Mouse (Mus musculus): ENCODE results near the gene Adamts17. TPM values are rescaled to one million over a fixed set of nuclear protein-coding genes. Genes with fewer than 3 reads are reported as not detected.

Adamts17 gene
- 4.8 and 6.0 TPM in 2 replicates for total RNA-seq (2021)
- long read RNA-seq, experiment 1, result 0 reads
- long read RNA-seq, experiment 2, result 0 reads

DNA sequence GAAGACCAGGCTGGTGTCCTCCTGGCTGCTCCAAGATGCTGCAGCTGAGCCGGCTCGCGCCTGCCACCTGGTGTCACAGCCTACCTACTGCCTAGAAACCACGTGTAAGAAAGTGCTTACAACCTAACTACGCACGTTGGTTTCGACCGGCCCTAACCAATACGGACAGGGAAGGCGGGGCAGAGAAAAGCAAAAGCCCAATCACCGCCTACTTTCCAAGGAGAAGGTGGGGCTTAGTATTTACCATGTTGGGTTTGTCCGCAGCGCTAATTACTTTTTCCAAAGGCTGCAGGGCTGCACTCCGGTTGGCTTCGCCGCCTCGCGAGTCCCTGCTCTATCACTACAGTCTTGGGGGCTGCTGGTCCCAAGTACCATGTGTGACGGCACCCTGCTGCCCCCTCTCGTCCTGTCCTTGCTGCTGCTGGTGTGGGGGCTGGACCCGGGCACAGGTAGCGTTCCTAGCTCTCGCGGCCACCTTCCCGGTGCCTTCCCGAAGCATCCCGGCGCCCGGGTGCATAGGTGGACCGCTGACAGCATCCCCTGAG is at the start of gene Adamts17:
Adamts17 (plus strand) TSS at position 273 of the 545 bp plus-strand sequence.
- peak; percentile 95 for DNase-seq

DNA sequence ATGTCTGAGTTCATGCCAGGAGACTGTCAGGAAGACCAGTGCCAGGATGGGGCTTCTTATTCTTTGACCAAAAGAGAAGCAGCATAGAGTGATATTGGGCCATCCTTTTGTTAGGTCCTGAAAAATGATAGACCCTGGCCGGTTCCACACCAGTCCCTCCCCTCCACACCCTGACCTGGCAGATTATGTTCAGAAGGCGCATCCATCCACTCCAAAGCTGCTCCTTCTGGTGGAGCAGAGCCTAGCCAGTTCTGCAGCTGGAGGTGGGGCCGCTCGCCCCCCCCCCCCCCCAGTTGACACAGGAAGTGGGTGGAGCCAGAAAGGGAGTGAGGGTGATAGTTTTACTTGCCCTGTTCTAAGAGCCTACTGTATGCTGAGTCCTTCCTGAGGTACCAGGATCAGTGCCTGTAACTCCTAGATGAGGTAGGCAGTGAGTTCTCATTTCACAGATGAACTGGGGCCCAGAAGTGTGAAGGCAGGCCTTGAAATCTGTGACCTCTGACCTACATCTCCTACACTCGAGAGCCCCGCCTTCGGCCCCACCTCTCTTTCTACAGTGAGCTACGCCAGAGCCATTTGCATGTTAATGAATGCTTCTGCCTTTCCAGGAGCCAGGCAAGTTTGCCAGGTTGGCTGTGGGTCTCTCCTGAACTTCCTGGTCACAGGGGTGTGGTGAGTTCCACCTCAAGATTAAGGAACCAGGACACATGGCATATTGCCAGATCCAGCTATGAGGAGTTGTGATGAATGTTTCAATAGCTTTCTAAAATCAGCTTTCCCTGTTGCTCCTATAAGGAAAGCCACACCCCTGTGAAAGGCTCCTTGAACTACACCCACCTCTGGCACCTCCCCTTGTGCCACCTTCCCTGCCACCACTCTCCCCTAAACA is 49.4 kb upstream of the Adamts17 start:
- DNase-seq, result peak; percentile 20

DNA sequence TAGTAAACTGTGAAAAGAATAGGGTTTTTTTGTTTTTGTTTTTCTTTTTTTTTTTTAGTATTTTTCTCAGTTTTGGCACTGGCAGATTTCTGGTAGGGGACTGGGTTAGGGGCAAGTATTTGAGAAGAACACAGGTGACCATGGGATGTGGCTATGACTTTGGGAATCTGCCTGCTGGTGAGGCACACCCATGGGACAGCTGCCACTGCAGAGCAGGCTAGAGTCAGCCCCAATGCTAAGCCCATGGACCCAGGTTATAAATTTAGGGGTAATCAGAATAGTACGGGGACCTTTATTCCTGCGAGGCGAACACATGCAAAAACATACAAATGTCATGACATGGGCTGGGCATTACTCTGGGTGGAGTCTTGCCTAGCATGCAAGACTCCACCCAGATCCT is 48.5 kb upstream of the Adamts17 start:
- no peak for DNase-seq

DNA sequence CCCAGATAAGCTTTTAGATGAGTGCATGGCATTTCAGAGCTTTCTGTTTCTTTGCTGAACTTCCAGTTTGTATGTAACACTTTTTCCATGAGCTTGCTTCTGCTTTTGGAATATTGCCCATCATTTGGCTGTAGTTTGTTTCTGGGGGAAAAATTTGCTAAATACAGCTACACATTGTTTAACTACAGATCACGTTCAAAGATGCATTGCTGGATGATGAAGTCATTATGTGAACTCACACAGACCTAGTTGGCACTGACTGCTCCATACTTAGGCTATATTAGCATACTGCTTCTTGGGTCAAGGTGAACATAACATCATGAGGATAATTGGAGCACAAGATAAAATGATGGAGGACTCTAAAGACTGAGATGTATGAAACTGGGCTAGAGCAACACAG is 42.6 kb upstream of the Adamts17 start:
- no peak for DNase-seq

DNA sequence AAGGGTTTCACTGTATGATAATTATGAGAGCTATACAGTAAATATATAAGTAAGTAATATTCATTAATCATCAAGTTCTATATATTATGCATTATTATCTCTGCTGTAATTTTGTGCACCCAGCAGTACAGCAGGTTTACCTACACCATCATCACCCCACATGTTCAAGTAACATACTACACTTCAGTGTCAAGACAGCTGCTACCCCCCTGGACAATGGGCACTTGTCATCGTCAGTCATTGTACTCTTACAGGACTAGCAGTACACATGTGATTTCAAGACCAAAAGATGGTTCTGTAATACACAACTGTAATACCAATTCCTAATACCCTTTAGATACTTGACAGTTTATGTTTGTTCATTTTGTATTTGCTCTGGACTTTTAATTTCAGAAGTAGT is 42.2 kb upstream of the Adamts17 start:
- no peak for DNase-seq

DNA sequence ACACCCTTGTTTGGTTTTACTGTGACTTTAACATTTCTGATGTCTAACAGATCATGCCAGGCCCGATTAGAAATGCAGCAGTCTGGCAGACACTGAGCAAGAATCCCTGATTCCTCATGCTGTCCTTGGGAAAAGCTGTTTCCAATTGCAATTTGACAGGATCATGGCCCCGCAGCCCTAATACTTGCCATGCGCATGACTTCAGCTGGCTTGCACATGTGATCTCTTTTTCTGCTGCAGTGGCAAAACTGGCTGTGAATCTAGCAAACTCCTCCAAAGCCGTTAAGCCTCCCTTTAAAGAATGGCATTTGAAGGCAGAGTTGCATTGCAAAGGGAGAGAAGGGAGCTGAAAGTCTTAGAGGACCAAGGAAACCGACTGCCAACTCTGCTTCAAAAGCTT is 40.7 kb upstream of the Adamts17 start:
- DNase-seq, result peak; percentile 31

DNA sequence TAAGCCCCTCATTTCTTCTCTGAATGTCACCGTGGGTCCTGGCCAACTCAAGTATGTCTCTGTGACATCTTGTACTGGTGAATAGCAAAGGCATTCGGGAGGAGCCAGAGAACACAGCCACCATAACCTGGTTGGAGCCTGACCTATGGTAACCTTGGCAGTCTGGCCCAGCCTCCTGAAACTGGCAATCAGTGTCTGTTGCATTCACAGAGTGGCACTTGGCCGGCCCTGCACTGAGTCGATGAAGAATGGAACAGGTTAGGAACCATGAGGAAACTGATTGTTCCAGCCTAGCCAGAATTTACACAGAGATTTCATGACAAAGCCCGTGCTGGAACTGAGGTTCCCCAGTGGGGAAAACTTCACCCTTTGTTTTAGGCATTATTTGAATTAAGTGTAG is 38.8 kb upstream of the Adamts17 start:
- no peak for DNase-seq

DNA sequence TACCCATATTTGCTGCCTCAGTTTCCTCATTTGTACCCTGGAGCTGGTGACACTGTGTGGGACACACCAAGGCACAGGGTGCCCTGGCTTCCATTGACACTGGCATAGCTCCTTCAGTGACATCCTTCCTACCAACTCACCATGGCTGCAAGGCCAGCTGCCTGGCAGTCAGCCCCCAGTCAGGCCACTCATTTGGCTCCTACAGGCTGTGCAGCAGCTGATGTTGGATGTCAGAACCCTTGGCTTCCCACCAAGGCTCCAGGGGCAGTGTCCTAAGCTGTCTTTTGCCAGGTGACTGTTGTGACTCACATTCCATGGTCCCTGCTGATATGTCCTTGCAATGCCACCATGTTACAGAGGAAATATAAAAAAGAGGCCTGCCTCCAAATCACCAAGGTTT is 37.8 kb upstream of the Adamts17 start:
- peak; percentile 80 for DNase-seq

DNA sequence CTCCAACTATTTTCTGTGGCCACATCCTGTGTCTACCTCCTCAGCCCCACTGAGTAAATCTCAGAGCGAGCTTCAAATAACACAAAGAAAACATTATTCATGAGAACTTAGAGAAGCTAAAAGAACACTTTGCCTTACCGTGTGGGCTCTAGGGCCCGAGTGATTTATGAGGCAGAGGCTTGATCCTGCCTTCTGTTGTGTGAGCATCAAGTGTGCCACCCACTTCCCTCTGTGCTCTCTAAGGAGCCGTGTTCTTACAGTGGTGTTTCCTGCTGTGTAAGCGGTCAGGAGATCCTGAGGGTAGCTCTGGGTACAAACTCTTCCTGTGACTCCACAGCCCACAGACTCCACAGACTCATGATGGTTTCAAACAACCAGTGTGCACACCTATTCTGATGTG is 35.7 kb upstream of the Adamts17 start:
- DNase-seq, result no peak

DNA sequence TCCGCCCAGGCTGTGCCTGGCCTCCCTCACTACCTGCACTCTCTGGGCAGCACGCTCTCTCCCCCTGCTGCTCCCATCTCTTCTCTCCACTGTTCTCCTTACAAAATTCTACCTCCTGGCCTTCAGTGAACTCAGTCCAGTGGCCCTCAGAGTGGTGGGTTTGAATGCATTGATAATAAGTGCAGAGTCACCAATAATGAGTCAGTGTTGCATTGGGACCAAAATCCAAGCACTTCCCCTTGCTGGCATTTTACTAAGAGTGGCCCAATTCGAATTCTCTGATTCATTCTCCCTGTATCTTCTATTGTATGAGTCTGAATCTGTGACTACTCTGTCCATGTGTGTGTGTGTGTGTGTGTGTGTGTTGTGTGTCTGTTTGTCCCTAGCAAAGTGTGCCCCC is 32.7 kb upstream of the Adamts17 start:
- peak; percentile 12 for DNase-seq

DNA sequence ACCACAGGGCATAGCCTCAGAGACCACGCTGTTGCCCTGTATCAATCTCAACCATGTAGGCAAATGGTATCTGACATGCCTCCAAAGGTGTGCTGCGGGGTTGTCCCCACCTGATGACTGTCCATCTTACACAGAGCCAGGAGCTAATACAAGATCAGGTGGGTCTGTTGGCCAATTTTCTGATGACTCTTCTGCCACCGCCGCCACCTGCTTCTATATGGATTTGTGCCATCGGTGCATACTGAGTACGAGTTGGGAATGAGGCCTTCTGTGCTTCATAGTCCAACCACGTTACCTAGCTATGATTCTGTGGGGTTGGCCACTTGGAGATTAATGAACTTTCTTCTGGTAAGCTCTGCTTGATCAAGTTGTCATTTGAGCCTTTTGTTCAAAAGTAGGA is 29.1 kb upstream of the Adamts17 start:
- no peak for DNase-seq

- no peak for DNase-seq
Measured at GRCm38 (mm10) chr7:66811294-66811693, 28.2 kb upstream of the Adamts17 start.

DNA sequence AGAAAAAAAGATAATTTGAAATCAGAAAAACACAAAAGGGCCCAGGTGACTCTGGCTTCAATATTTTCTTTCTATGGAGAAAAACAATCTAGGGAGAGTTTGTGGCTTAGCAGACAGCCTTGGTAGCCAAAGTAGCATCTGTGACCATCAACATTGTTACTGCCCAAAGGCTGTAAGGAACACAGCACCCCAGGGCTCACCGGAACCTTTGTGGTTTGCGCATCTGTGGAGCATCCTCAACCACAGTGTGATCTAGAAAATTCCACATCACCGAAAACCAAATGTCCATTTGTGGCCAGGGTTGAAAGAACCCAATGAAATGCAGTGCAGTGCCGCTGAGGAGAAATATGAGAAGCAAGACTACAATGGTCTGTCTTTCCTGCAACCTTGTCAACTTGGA is 27.2 kb upstream of the Adamts17 start:
- DNase-seq, result no peak

DNA sequence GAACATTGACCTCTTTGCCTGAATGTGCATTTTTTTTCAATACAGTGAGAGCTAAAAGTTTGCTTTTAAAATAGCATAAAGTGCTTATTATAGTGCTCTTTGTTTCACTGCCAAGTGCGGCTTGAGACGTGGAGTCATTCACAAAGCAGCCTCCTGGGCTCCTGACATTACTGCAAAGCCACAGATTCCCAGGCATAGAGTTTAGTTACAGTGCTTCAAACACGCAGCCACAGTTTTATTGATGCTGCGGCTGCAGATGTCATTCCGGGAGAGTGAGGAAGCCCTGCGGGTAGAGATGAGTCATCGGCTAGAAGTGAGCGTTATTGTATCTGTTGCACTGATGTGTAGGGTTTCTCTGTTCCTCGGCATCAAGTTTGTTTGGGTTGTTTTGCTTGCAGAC is 26.8 kb upstream of the Adamts17 start:
- peak; percentile 27 for DNase-seq

- no peak for DNase-seq
Measured at GRCm38 (mm10) chr7:66813172-66813571, 26.4 kb upstream of the Adamts17 start.

- peak; percentile 16 for DNase-seq
Measured at GRCm38 (mm10) chr7:66815526-66815925, 24.0 kb upstream of the Adamts17 start.

GRCm38 (mm10) chr7:66820034-66820433 is 19.5 kb upstream of the Adamts17 start:
- DNase-seq, result peak; percentile 69

DNA sequence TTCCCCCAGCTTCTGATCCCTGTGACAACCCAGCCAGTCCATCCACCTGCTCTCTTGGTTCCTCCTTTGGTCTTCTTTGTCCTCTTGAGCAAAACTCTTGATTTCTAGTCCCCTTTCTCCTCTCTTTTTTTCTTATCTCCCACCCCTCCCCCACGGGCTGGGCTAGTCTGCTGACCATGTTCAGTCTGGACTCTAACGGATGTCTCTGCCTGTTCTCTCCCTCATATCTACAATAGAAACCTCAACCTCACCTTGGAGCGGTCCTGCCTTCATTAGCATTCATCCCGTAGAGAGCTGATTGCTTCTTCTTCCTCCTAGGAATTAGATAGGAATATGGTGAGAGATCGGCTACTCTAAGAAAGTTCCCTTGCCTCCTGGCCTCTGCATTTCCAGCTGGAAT is 8.7 kb upstream of the Adamts17 start:
- DNase-seq, result no peak

DNA sequence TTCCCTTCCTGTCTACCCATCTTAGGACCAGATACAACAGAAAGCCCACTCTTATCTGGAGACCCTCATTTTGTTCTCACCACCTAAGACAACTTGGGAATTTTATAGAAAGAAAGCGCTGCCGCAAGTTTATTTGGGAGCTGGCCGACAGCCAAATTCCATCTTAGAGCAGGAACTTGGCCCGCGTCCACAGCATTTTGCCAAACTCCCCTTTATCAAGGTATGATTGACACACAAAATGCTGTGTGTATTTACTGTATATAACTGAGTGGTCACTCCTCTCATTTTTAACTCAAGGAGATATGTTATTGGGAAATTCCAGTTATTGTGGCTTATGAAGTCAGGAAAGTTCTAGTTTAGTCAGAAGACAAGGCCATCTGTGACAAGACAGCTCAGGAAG is 8.2 kb upstream of the Adamts17 start:
- DNase-seq, result peak; percentile 59

GRCm38 (mm10) chr7:66840008-66840719 is 629 bp downstream of the Adamts17 start:
- DNase-seq, result peak; percentile 59

DNA sequence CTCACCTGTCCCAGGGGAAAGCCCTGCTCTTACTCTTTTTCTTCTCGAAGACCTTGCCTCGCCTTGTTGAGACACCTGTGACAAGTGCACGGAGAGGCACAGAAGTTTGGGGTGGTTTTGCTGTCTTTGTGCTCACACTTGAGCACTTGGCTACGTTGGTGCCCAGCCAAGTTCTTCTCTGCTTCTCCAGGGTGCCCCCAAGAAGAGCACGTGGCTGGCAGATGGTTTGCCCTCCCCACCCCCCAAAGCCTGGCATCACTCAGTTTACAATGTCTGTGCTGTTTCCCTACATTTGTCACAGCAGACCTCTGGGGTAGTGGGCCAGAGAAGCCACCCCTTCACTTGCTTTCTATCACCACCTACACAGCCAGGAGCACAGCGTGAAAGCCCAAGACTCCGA is 1.6 kb downstream of the Adamts17 start:
- no peak for DNase-seq

- peak; percentile 89 for DNase-seq
Measured at GRCm38 (mm10) chr7:66842021-66842420, 2.5 kb downstream of the Adamts17 start.

DNA sequence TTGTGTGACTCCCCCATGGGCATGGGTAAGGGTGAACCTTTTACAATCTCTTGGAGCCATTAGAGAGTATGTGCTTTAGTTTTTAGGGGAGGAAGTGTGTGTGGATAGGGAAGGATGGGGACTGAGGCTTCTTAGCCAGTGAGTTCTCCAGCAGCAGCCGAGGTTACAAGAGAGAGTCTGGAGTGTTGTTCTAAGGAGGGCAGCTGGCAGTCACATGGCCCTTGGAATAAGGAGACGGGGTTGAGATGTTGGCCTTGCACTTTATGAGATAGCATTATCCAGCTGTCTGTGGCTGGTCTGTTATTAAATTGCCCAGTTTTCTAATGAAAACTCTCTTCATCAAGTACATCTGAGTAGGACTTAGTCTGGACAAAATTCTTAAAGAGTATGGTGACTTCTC is 4.3 kb downstream of the Adamts17 start:
- DNase-seq, result no peak

Data from adrenal gland, postnatal 14 days (tissue).